In genomic region chr2:120578286-120578685, GRCm38 (mm10) we compare ENCODE assay signal across 12 mouse cellular contexts. TPM values are rescaled to one million over a fixed set of nuclear protein-coding genes. Genes with fewer than 3 reads are reported as not detected.
A peak's percentile ranks its signal among the peaks of the same experiment; 100 is the strongest.
DNase-seq lines count a peak whose midpoint lies in the region; ATAC-seq and TF ChIP-seq lines count a peak whose summit lies in the region.
"Had no signal": no experiment of that assay in that cellular context is flagged by ENCODE, and none has a peak within 500 bp of the region (broad histone marks: within the 10 kb centered on the region; RNA-seq: fewer than 3 reads in every experiment).

No protein-coding gene starts in this region.

- no peak overlapping the region for H3K4me3 ChIP-seq in liver, adult 2 months (ENCODE audit: insufficient read depth, low read depth, low read length)
- no peak overlapping the region for H3K4me3 ChIP-seq in CH12.LX (replicated peaks in 1 of 3; ENCODE audit: low read depth in 2 of 3, low read length in 2 of 3, poor library complexity in 1 of 3)
- no peak overlapping the region for H3K4me3 ChIP-seq in midbrain, embryonic 16.5 days (ENCODE audit: low read depth, low read length)
- no peak overlapping the region for H3K4me3 ChIP-seq in hindbrain, embryonic 14.5 days (replicated peaks; ENCODE audit: low read length)
- H3K4me3 ChIP-seq: myocyte had no signal

- dilution Hi-C loops in CH12.LX (cut with MboI; ENCODE audit: extremely low pct_ligation_motif_present, extremely low pct_unique_long_range_greater_than_20kb, low sequenced_read_pairs): no loop called here

- H3K27ac ChIP-seq in liver, adult 2 months (replicated peaks; ENCODE audit: insufficient read depth, low read depth, low read length): no peak overlapping the region
- no peak overlapping the region for H3K27ac ChIP-seq in CH12.LX (ENCODE audit: insufficient read depth, low read depth)
- H3K27ac ChIP-seq in midbrain, embryonic 16.5 days (ENCODE audit: low read length): no peak overlapping the region
- H3K27ac ChIP-seq in hindbrain, embryonic 14.5 days: no peak overlapping the region

- peak; percentile 79 for ATAC-seq in megakaryocyte progenitor cell, adult 5-6 weeks (replicated peaks; ENCODE audit: poor library complexity)
- ATAC-seq in midbrain, embryonic 16.5 days: no peak
- no peak for ATAC-seq in hindbrain, embryonic 14.5 days (ENCODE audit: low FRiP score)
- ATAC-seq: forebrain, embryonic 14.5 days had no signal

- WGBS in liver, adult 2 months: 15% methylated on average over 5 of the region's 5 CpGs
- WGBS in midbrain, embryonic 16.5 days: 87% methylated on average over 5 of the region's 5 CpGs
- WGBS in hindbrain, embryonic 14.5 days: 90% methylated on average over 5 of the region's 5 CpGs

- in situ Hi-C loops in CH12.LX (cut with MboI; ENCODE audit: low pct_ligation_motif_present, low pct_unique_long_range_greater_than_20kb, low sequenced_read_pairs): no loop called here

- peak; percentile 53 for DNase-seq in liver, adult 2 months (ENCODE audit: extremely low read depth, low read depth, low spot score)
- DNase-seq in liver (no peak), CH12.LX (ENCODE audit: extremely low read depth) (peak; percentile 59)
- peak; percentile 32 for DNase-seq in c-Kit-positive CD71-positive TER-119-positive erythroid progenitor cells, embryonic 14.5 days (ENCODE audit: low spot score)
- DNase-seq in hindbrain, embryonic 14.5 days (ENCODE audit: low spot score): no peak
- DNase-seq in layer of hippocampus, adult 18-20 months (ENCODE audit: low spot score in 2 of 2): no peak
- DNase-seq: embryo, embryonic 11 days; retina, postnatal 1 day had no signal

- H3K79me2 ChIP-seq in liver, adult 2 months (ENCODE audit: control insufficient read depth, insufficient read depth, low read length): peaks cover 23% of the 10 kb centered on the region; the same call in 1 of the 2 replicates
- H3K79me2 ChIP-seq in CH12.LX (replicated peaks; ENCODE audit: control insufficient read depth, extremely low read depth, insufficient read depth, poor library complexity, severe bottlenecking): peaks cover 22% of the 10 kb centered on the region

- no peak overlapping the region for H3K4me2 ChIP-seq in CH12.LX (ENCODE audit: insufficient read depth, low read depth, poor library complexity, severe bottlenecking)
- no peak overlapping the region for H3K4me2 ChIP-seq in midbrain, embryonic 16.5 days (ENCODE audit: low read length)
- no peak overlapping the region for H3K4me2 ChIP-seq in hindbrain, embryonic 14.5 days (replicated peaks)

- no peak for TF ChIP-seq CTCF in liver, adult 2 months (IDR thresholded peaks at IDR 0.05; ENCODE audit: low read depth, low read length)
- no peak for TF ChIP-seq CTCF in CH12.LX (conservative IDR thresholded peaks at IDR 0.05 in 1 of 2, IDR thresholded peaks at IDR 0.05 in 1 of 2; ENCODE audit: low read depth in 2 of 2, low read length in 2 of 2)

- H3K36me3 ChIP-seq in liver, adult 2 months (ENCODE audit: control insufficient read depth, insufficient read depth, low read length): no peaks in the 10 kb centered on the region
- peaks cover 0 to 18% of the 10 kb centered on the region in 2 experiments for H3K36me3 ChIP-seq in CH12.LX (replicated peaks in 1 of 2; ENCODE audit: control insufficient read depth in 1 of 2, insufficient read depth in 1 of 2, low read length in 1 of 2)
- H3K36me3 ChIP-seq in midbrain, embryonic 16.5 days (ENCODE audit: control insufficient read depth, insufficient read depth, low read length): no peaks in the 10 kb centered on the region
- no peaks in the 10 kb centered on the region for H3K36me3 ChIP-seq in hindbrain, embryonic 14.5 days (replicated peaks; ENCODE audit: control insufficient read depth, insufficient read depth)

- H3K9me3 ChIP-seq in CH12.LX (replicated peaks; ENCODE audit: low read length): no peaks in the 10 kb centered on the region
- H3K9me3 ChIP-seq in midbrain, embryonic 16.5 days (replicated peaks; ENCODE audit: control insufficient read depth, low read length, poor library complexity, severe bottlenecking): no peaks in the 10 kb centered on the region
- H3K9me3 ChIP-seq in hindbrain, embryonic 14.5 days (ENCODE audit: control insufficient read depth, low read length): no peaks in the 10 kb centered on the region

- no peak overlapping the region for H3K9ac ChIP-seq in liver, adult 2 months (ENCODE audit: low read depth, low read length)
- H3K9ac ChIP-seq in CH12.LX (ENCODE audit: insufficient read depth, low read depth): no peak overlapping the region; the same call in 1 of the 2 replicates
- H3K9ac ChIP-seq in midbrain, embryonic 16.5 days (ENCODE audit: low read depth, low read length): no peak overlapping the region
- no peak overlapping the region for H3K9ac ChIP-seq in hindbrain, embryonic 14.5 days

- TF ChIP-seq EP300 in CH12.LX (IDR thresholded peaks at IDR 0.05; ENCODE audit: low read length): peak; percentile 16; the same call in 1 of the 2 replicates

- no peaks in the 10 kb centered on the region for H3K27me3 ChIP-seq in liver, adult 2 months (ENCODE audit: control insufficient read depth, insufficient read depth, low read length)
- H3K27me3 ChIP-seq in CH12.LX (replicated peaks): no peaks in the 10 kb centered on the region
- no peaks in the 10 kb centered on the region for H3K27me3 ChIP-seq in midbrain, embryonic 16.5 days (ENCODE audit: control insufficient read depth, insufficient read depth, low read depth, low read length)
- H3K27me3 ChIP-seq in hindbrain, embryonic 14.5 days (ENCODE audit: control insufficient read depth, insufficient read depth, low read length): no peaks in the 10 kb centered on the region

- H3K4me1 ChIP-seq in liver, adult 2 months (ENCODE audit: control insufficient read depth, insufficient read depth, low read length): peaks cover 7% of the 10 kb centered on the region; the same call in 1 of the 2 replicates
- H3K4me1 ChIP-seq in CH12.LX (ENCODE audit: control insufficient read depth in 1 of 2, insufficient read depth in 2 of 2): peaks cover 2 to 60% of the 10 kb centered on the region in 2 experiments; a peak in 3 of 4 replicates
- no peaks in the 10 kb centered on the region for H3K4me1 ChIP-seq in midbrain, embryonic 16.5 days (ENCODE audit: control insufficient read depth, insufficient read depth, low read length)
- H3K4me1 ChIP-seq in hindbrain, embryonic 14.5 days (replicated peaks; ENCODE audit: control insufficient read depth, insufficient read depth, low read length): no peaks in the 10 kb centered on the region

- no peak for TF ChIP-seq RAD21 in CH12.LX (IDR thresholded peaks at IDR 0.05; ENCODE audit: low read depth, low read length)

- no peak for TF ChIP-seq POLR2A in liver, adult 2 months (IDR thresholded peaks at IDR 0.05; ENCODE audit: extremely low read depth, insufficient read depth, low read length)
- TF ChIP-seq POLR2A in CH12.LX (IDR thresholded peaks at IDR 0.05; ENCODE audit: low read depth, low read length): no peak

RNA-seq across cellular contexts. Expression of gene Snap23, which starts 10.8 kb away (rescaled TPM):
- 26.2 and 31.3 TPM in 2 replicates for total RNA-seq in liver, adult 2 months (2014; rRNA removed)
- polyA plus RNA-seq in liver, adult 2 months (2012; rRNA removed): 5.1 and 5.3 TPM in 2 replicates
- total RNA-seq in CH12.LX (2012; rRNA removed) (15.9 and 20.5 TPM in 2 replicates), CH12.LX (2014; rRNA removed) (23.0 and 25.3 TPM in 2 replicates)
- 35.8 and 44.5 TPM in 2 replicates for polyA plus RNA-seq in CH12.LX (2012; ENCODE audit: insufficient read length, low read depth)
- total RNA-seq in megakaryocyte progenitor cell, adult 5-6 weeks (2015): 63.4 and 64.3 TPM in 2 replicates
- total RNA-seq in megakaryocyte progenitor cell, adult 5-6 weeks (2017): 86.2 and 131 TPM in 2 replicates
- polyA plus RNA-seq in midbrain, embryonic 16.5 days (2015; fragmentation: Nextera tagmentation; extraction: Ambion mirVana): 15.0 and 17.2 TPM in 2 replicates
- polyA plus RNA-seq in hindbrain, embryonic 14.5 days (2014; fragmentation: Nextera tagmentation; extraction: Ambion mirVana): 17.3 and 18.9 TPM in 2 replicates
- total RNA-seq in layer of hippocampus, adult 18-20 months (2021): 10 to 100 TPM; 15.4 to 19.2 TPM

RNA-seq across cellular contexts. Expression of gene Zfp106, which starts 14.6 kb away (rescaled TPM):
- 34.6 and 35.6 TPM in 2 replicates for total RNA-seq in liver, adult 2 months (2014; rRNA removed)
- 29.6 and 30.1 TPM in 2 replicates for polyA plus RNA-seq in liver, adult 2 months (2012; rRNA removed)
- total RNA-seq in CH12.LX (2012; rRNA removed) (89.4 and 93.8 TPM in 2 replicates), CH12.LX (2014; rRNA removed) (113 and 130 TPM in 2 replicates)
- polyA plus RNA-seq in CH12.LX (2012; ENCODE audit: insufficient read length, low read depth): 183 and 203 TPM in 2 replicates
- 89.6 and 117 TPM in 2 replicates for total RNA-seq in megakaryocyte progenitor cell, adult 5-6 weeks (2015)
- total RNA-seq in megakaryocyte progenitor cell, adult 5-6 weeks (2017): 91.5 and 94.4 TPM in 2 replicates
- polyA plus RNA-seq in midbrain, embryonic 16.5 days (2015; fragmentation: Nextera tagmentation; extraction: Ambion mirVana): 33.6 and 33.7 TPM in 2 replicates
- polyA plus RNA-seq in hindbrain, embryonic 14.5 days (2014; fragmentation: Nextera tagmentation; extraction: Ambion mirVana): 46.4 and 48.0 TPM in 2 replicates
- 100 to 1,000 TPM; 169 to 182 TPM for total RNA-seq in layer of hippocampus, adult 18-20 months (2021)

RNA-seq across cellular contexts. Expression of gene Haus2, which starts 30.9 kb away (rescaled TPM):
- total RNA-seq in liver, adult 2 months (2014; rRNA removed): 8.2 and 8.7 TPM in 2 replicates
- polyA plus RNA-seq in liver, adult 2 months (2012; rRNA removed): 1.8 and 2.2 TPM in 2 replicates
- total RNA-seq in CH12.LX (2012; rRNA removed) (12.8 and 15.4 TPM in 2 replicates), CH12.LX (2014; rRNA removed) (37.8 and 41.4 TPM in 2 replicates)
- polyA plus RNA-seq in CH12.LX (2012; ENCODE audit: insufficient read length, low read depth): 18.2 and 21.0 TPM in 2 replicates
- total RNA-seq in megakaryocyte progenitor cell, adult 5-6 weeks (2015): 28.5 and 29.9 TPM in 2 replicates
- total RNA-seq in megakaryocyte progenitor cell, adult 5-6 weeks (2017): 17.6 and 17.7 TPM in 2 replicates
- polyA plus RNA-seq in midbrain, embryonic 16.5 days (2015; fragmentation: Nextera tagmentation; extraction: Ambion mirVana): 25.0 and 26.6 TPM in 2 replicates
- 25.3 and 28.7 TPM in 2 replicates for polyA plus RNA-seq in hindbrain, embryonic 14.5 days (2014; fragmentation: Nextera tagmentation; extraction: Ambion mirVana)
- 10 to 100 TPM; 12.1 to 12.2 TPM for total RNA-seq in layer of hippocampus, adult 18-20 months (2021)

RNA-seq across cellular contexts. Expression of gene Lrrc57, which starts 31.0 kb away (rescaled TPM):
- total RNA-seq in liver, adult 2 months (2014; rRNA removed): 8.7 and 10.1 TPM in 2 replicates
- 6.3 and 7.0 TPM in 2 replicates for polyA plus RNA-seq in liver, adult 2 months (2012; rRNA removed)
- total RNA-seq in CH12.LX (2012; rRNA removed) (8.9 and 9.1 TPM in 2 replicates), CH12.LX (2014; rRNA removed) (15.6 and 18.8 TPM in 2 replicates)
- polyA plus RNA-seq in CH12.LX (2012; ENCODE audit: insufficient read length, low read depth): 10.3 and 10.5 TPM in 2 replicates
- 21.4 and 25.6 TPM in 2 replicates for total RNA-seq in megakaryocyte progenitor cell, adult 5-6 weeks (2015)
- 16.5 and 22.9 TPM in 2 replicates for total RNA-seq in megakaryocyte progenitor cell, adult 5-6 weeks (2017)
- polyA plus RNA-seq in midbrain, embryonic 16.5 days (2015; fragmentation: Nextera tagmentation; extraction: Ambion mirVana): 30.0 and 32.3 TPM in 2 replicates
- 30.8 and 31.4 TPM in 2 replicates for polyA plus RNA-seq in hindbrain, embryonic 14.5 days (2014; fragmentation: Nextera tagmentation; extraction: Ambion mirVana)
- 10 to 100 TPM; 30.9 to 32.2 TPM for total RNA-seq in layer of hippocampus, adult 18-20 months (2021)

RNA-seq across cellular contexts. Expression of gene Stard9, which starts 50.6 kb away (rescaled TPM):
- 3.3 and 4.4 TPM in 2 replicates for total RNA-seq in liver, adult 2 months (2014; rRNA removed)
- polyA plus RNA-seq in liver, adult 2 months (2012; rRNA removed): 0.78 and 1.4 TPM in 2 replicates
- total RNA-seq in CH12.LX (2012; rRNA removed): 0.67 and 0.81 TPM in 2 replicates
- 0.16 and 0.23 TPM in 2 replicates for total RNA-seq in CH12.LX (2014; rRNA removed)
- 0.76 and 1.1 TPM in 2 replicates for polyA plus RNA-seq in CH12.LX (2012; ENCODE audit: insufficient read length, low read depth)
- total RNA-seq in megakaryocyte progenitor cell, adult 5-6 weeks (2015): 1.2 and 2.5 TPM in 2 replicates
- total RNA-seq in megakaryocyte progenitor cell, adult 5-6 weeks (2017): 1.3 TPM in 2 replicates
- polyA plus RNA-seq in midbrain, embryonic 16.5 days (2015; fragmentation: Nextera tagmentation; extraction: Ambion mirVana): 3.5 and 4.3 TPM in 2 replicates
- polyA plus RNA-seq in hindbrain, embryonic 14.5 days (2014; fragmentation: Nextera tagmentation; extraction: Ambion mirVana): 4.7 and 7.0 TPM in 2 replicates
- 1 to 10 TPM; 7.5 to 8.2 TPM for total RNA-seq in layer of hippocampus, adult 18-20 months (2021)

Comparison
In these comparisons a context has a peak if more than half of its experiments do, and no peak if none do; other contexts are left out.
1. DNase-seq: peak in liver, adult 2 months (single experiment), CH12.LX (single experiment) and c-Kit-positive CD71-positive TER-119-positive erythroid progenitor cells, embryonic 14.5 days (single experiment); none in liver (single experiment), hindbrain, embryonic 14.5 days (single experiment) and layer of hippocampus, adult 18-20 months (0 of 2).